Mouse (Mus musculus) lung, adult 2 months (tissue): Measurements from ENCODE around the gene Akp3.

Source experiments
- CTCF ChIP-seq: fragments of 200-500 bp; IDR thresholded peaks from 2 replicates; pipeline ENCODE4 v1.5.1; 2011; ENCODE audit warnings: mild to moderate bottlenecking, low read length, control low read depth; ENCODE audit not compliant: insufficient read depth
- POLR2A ChIP-seq: fragments of 200-500 bp; IDR thresholded peaks from 2 replicates; pipeline ENCODE4 v1.6.1; 2011; ENCODE audit warnings: low read depth, mild to moderate bottlenecking, control low read depth, low read length, borderline replicate concordance; ENCODE audit errors: extremely low read depth

- TF ChIP-seq POLR2A (no peak), CTCF (no peak)
These were observed 18.2 kb upstream of the Akp3 start for GRCm38 (mm10) chr1:87106536-87106935.
